Mouse (Mus musculus) ovary, postnatal 36 days (tissue): ENCODE data around the gene Mbl1.

Source experiments
- DNase-seq: peaks from one replicate; pipeline ENCODE4 v3.0.0; 2022; ENCODE audit warnings: low spot score, mixed read lengths

The Mbl1 gene

GRCm38 (mm10) chr14:41151220-41151898 is at the start of gene Mbl1:
TSS of gene Mbl1 (plus strand) at chr14:41151458.
- no peak for DNase-seq

- DNase-seq, result no peak
These were observed 49.0 kb upstream of the Mbl1 start for GRCm38 (mm10) chr14:41102269-41102668.

GRCm38 (mm10) chr14:41104853-41105444 is 46.3 kb upstream of the Mbl1 start, which contains the start of gene Mat1a:
TSS of gene Mat1a (plus strand) at chr14:41105035.
- DNase-seq, result no peak

- DNase-seq, result no peak
These were observed 40.1 kb upstream of the Mbl1 start for GRCm38 (mm10) chr14:41111031-41111668.

GRCm38 (mm10) chr14:41112944-41113343 is 38.3 kb upstream of the Mbl1 start:
- DNase-seq, result no peak

- no peak for DNase-seq
These were observed 35.0 kb upstream of the Mbl1 start for GRCm38 (mm10) chr14:41116271-41116670.

- no peak for DNase-seq
These were observed 26.6 kb upstream of the Mbl1 start for GRCm38 (mm10) chr14:41124683-41125082.

GRCm38 (mm10) chr14:41127997-41128396 is 23.3 kb upstream of the Mbl1 start:
- DNase-seq, result no peak

- no peak for DNase-seq
These were observed 19.7 kb upstream of the Mbl1 start, which contains the start of gene Sftpa1 for GRCm38 (mm10) chr14:41131540-41131939. TSS of gene Sftpa1 (plus strand) at chr14:41131782.

- DNase-seq, result no peak
These were observed 14.3 kb upstream of the Mbl1 start for GRCm38 (mm10) chr14:41137006-41137405.

GRCm38 (mm10) chr14:41140686-41141085 is 10.6 kb upstream of the Mbl1 start:
- no peak for DNase-seq

GRCm38 (mm10) chr14:41146035-41146434 is 5.2 kb upstream of the Mbl1 start:
- DNase-seq, result no peak

- DNase-seq, result no peak
These were observed 4.3 kb upstream of the Mbl1 start for GRCm38 (mm10) chr14:41146922-41147321.

GRCm38 (mm10) chr14:41147356-41147755 is 3.9 kb upstream of the Mbl1 start:
- no peak for DNase-seq

GRCm38 (mm10) chr14:41160076-41160475 is 8.8 kb downstream of the Mbl1 start:
- no peak for DNase-seq

GRCm38 (mm10) chr14:41160743-41161142 is 9.5 kb downstream of the Mbl1 start:
- DNase-seq, result no peak

GRCm38 (mm10) chr14:41162663-41163062 is 11.4 kb downstream of the Mbl1 start:
- DNase-seq, result peak; percentile 33

- DNase-seq, result no peak
These were observed 16.0 kb downstream of the Mbl1 start for GRCm38 (mm10) chr14:41167278-41167677.

GRCm38 (mm10) chr14:41168567-41168966 is 17.3 kb downstream of the Mbl1 start:
- no peak for DNase-seq

GRCm38 (mm10) chr14:41170514-41170913 is 19.3 kb downstream of the Mbl1 start:
- DNase-seq, result no peak

- no peak for DNase-seq
These were observed 23.5 kb downstream of the Mbl1 start for GRCm38 (mm10) chr14:41174802-41175201.

GRCm38 (mm10) chr14:41185059-41185821 is 34.0 kb downstream of the Mbl1 start, which contains the start of gene Sftpd:
TSS of gene Sftpd (minus strand) at chr14:41185149.
- DNase-seq, result no peak
